Mouse (Mus musculus) forebrain, embryonic 13.5 days (tissue): ENCODE measurements around the gene Cib2. TPM values are rescaled to one million over a fixed set of nuclear protein-coding genes. Genes with fewer than 3 reads are reported as not detected.
A peak's percentile ranks its signal among the peaks of the same experiment; 100 is the strongest.

Experiments
- ATAC-seq: fragments of 200-750 bp; cut with Nextera tagmentation; 2 replicates; pipeline ENCODE4 v1.8.0; 2017
- H3K27ac ChIP-seq: fragments of 300-500 bp; sonication (generic); 2 replicates; pipeline ENCODE4 v1.5.1; 2015; ENCODE audit warnings: inconsistent platforms, mild to moderate bottlenecking, moderate library complexity
- H3K27me3 ChIP-seq: fragments of 300-500 bp; sonication (generic); 2 replicates; pipeline ENCODE4 v1.6.1; 2015; ENCODE audit warnings: mild to moderate bottlenecking, inconsistent platforms
- H3K36me3 ChIP-seq: fragments of 300-500 bp; sonication (generic); 2 replicates; pipeline ENCODE4 v1.6.1; 2015; ENCODE audit warnings: mild to moderate bottlenecking, inconsistent platforms; ENCODE audit not compliant: poor library complexity, severe bottlenecking
- H3K4me1 ChIP-seq: fragments of 300-500 bp; sonication (generic); 2 replicates; pipeline ENCODE4 v1.6.1; 2015; ENCODE audit warnings: inconsistent platforms
- H3K4me2 ChIP-seq: fragments of 300-500 bp; sonication (generic); 2 replicates; pipeline ENCODE4 v1.6.1; 2015; ENCODE audit warnings: inconsistent platforms, mild to moderate bottlenecking, moderate library complexity
- H3K4me3 ChIP-seq: fragments of 300-500 bp; sonication (generic); 2 replicates; pipeline ENCODE4 v1.5.1; 2015; ENCODE audit warnings: mild to moderate bottlenecking, inconsistent platforms
- H3K9ac ChIP-seq: fragments of 300-500 bp; sonication (generic); 2 replicates; pipeline ENCODE4 v1.6.1; 2015; ENCODE audit warnings: mild to moderate bottlenecking, inconsistent platforms
- H3K9me3 ChIP-seq: fragments of 300-500 bp; sonication (generic); replicated peaks from 2 replicates; pipeline ENCODE4 v1.6.1; 2016; ENCODE audit warnings: inconsistent platforms
- WGBS: fragments of 180-500 bp; shearing (Covaris S2); methylation state at CpG from one replicate; pipeline ENCODE4 v1.1.7; 2015; 5-methylcytosine and 5-hydroxymethylcytosine counted together
- polyA plus RNA-seq: library from polyadenylated mRNA; unstranded; fragments of >200 nt; fragmentation: Nextera tagmentation; extraction: Ambion mirVana; gene quantifications from 2 replicates; pipeline ENCODE4 v1.2.1, GENCODE M21; 2015

Gene Cib2
- polyA plus RNA-seq, 1 experiment from 2014 or later, result 28.9 TPM

DNA sequence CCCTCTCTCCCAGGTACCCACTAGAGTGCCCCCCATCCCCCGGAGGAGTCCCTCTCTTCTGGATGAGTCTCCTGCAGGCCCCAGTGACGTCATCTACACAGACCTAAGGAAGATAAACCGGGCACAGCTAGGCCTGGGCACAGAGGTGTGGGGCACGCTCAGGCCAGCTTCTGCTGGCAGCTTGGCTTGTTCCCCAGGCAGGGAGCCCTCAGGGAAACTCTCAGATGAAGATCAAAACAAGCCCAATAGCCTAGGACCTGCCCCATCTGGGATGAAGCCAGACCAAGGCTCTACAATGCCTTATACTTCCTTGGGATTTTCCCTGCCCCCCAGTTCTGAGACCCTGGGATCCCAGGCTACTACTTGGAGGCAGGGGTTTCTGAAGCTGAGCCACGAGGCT is 19.2 kb downstream of the Cib2 start:
- Histone ChIP-seq H3K27me3 (no peaks in the 10 kb centered on the region), H3K9me3 (no peaks in the 10 kb centered on the region), H3K36me3 (no peaks in the 10 kb centered on the region), H3K4me1 (peaks cover 20% of the 10 kb centered on the region), H3K27ac (no peak overlapping the region), H3K4me3 (no peak overlapping the region), H3K4me2 (no peak overlapping the region), H3K9ac (no peak overlapping the region)
- WGBS, result 72% methylated on average over 5 of the region's 5 CpGs
- ATAC-seq, result no peak

DNA sequence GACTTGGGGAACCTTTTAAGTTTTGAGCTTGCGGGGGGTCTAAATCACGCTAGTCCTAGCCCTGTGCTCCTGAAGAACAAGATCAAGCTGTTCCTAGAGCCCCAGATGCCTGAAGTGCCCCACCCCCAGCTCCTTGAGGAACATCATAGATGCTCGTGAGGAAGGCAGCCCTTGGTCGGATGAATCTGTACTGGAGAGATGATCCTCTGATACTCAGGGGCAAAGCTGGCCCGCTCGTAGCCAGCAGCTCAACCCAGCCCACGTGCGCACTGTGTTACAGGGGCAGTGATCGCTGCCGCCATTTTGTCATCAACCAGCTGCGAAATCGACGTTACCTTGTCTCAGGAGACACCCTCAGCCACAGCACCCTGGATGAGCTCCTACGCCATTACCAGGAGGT is 21.3 kb downstream of the Cib2 start, which contains the start of gene Sh2d7:
TSS of gene Sh2d7 (plus strand) at position 301 of the 400 bp plus-strand sequence.
- no peak within 1 kb of the TSS for H3K4me2 ChIP-seq
- no peak within 1 kb of the TSS for H3K4me3 ChIP-seq
- H3K27me3 ChIP-seq, result no peaks in the 10 kb centered on the region
- H3K4me1 ChIP-seq, result peaks cover 37% of the 10 kb centered on the region
- no peak for ATAC-seq
- H3K36me3 ChIP-seq, result no peaks in the 10 kb centered on the region
- no peak within 1 kb of the TSS for H3K9ac ChIP-seq
- peak within 1 kb of the TSS; percentile 79 for H3K27ac ChIP-seq
- H3K9me3 ChIP-seq, result no peaks in the 10 kb centered on the region
- WGBS, result 95% methylated on average over 14 of the region's 14 CpGs

DNA sequence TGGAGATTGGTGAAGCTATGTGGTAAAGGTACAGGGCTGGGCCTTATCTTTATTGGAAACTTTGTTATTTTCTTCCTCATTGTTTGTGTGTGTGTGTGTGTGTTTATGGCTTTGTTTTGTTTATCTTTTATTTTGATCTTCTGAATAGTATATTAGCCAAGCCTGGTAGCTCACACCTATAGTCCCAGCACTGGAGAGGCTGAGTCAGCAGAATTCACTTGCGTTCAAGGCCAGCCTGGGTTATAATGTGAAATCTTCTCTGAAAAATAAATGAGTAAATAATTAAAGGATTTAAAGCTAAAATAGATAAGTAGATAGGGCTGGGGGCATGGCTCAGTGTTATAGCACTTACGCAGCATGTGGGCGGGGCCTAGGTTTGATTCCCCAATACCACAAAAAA is 21.8 kb downstream of the Cib2 start:
- 91% methylated on average over 3 of the region's 3 CpGs for WGBS
- Histone ChIP-seq H3K4me3 (no peak overlapping the region), H3K4me1 (peaks cover 40% of the 10 kb centered on the region), H3K36me3 (no peaks in the 10 kb centered on the region), H3K27ac (no peak overlapping the region; the same call in 1 of the 2 replicates), H3K4me2 (no peak overlapping the region), H3K9ac (no peak overlapping the region), H3K9me3 (no peaks in the 10 kb centered on the region), H3K27me3 (no peaks in the 10 kb centered on the region)
- no peak for ATAC-seq

DNA sequence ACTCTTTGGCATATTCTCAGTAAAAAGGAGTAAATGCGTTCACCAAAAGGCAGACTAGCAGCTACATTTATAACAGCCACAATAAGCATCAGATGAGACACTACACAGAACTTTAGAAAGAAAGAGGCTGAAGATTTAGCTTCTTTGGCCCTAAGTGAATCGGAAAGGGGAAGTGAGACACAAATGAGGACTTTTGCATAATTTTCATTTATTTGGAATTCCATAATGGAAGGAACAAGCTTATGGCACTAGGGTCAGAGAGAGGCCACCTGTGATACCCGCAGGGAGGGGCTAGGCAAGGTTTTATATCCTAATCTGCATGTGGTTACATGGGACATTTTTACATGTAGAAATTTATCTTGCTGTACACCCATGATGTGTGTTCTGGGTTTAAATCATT is 22.5 kb downstream of the Cib2 start:
- Histone ChIP-seq H3K27me3 (no peaks in the 10 kb centered on the region), H3K4me3 (no peak overlapping the region), H3K4me1 (peaks cover 48% of the 10 kb centered on the region), H3K9me3 (no peaks in the 10 kb centered on the region), H3K27ac (peak overlapping the region; percentile 79), H3K36me3 (no peaks in the 10 kb centered on the region), H3K9ac (no peak overlapping the region), H3K4me2 (no peak overlapping the region)
- WGBS, result 81% methylated on average over 3 of the region's 3 CpGs
- no peak for ATAC-seq

DNA sequence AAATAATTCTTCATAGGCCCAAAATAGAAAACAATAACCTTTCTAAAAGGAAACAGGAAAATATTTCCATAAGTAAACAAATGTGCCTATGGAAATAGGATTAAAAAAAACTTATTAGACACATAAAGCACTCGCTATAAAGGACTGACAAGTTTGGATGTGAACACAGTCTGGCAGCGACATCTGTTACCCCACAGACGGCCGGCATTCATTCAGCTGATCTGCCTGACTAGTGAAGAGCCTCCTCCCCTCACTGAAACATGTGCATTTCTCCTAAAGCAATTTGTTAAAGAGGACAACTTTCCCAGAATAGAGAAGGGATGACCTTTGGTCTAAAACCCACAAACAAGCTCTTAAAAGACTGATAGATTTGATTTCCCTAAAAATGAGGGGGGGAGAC is 23.0 kb downstream of the Cib2 start:
- Histone ChIP-seq H3K4me3 (no peak overlapping the region), H3K27me3 (no peaks in the 10 kb centered on the region), H3K36me3 (no peaks in the 10 kb centered on the region), H3K9ac (no peak overlapping the region), H3K9me3 (no peaks in the 10 kb centered on the region), H3K4me2 (0 out of 2 replicates have a peak overlapping the region, but pooled peaks have one; percentile 5), H3K4me1 (peaks cover 51% of the 10 kb centered on the region), H3K27ac (peak overlapping the region; percentile 83)
- 20% methylated on average over 4 of the region's 4 CpGs for WGBS
- ATAC-seq, result peak; percentile 77; the same call in 1 of the 2 replicates

DNA sequence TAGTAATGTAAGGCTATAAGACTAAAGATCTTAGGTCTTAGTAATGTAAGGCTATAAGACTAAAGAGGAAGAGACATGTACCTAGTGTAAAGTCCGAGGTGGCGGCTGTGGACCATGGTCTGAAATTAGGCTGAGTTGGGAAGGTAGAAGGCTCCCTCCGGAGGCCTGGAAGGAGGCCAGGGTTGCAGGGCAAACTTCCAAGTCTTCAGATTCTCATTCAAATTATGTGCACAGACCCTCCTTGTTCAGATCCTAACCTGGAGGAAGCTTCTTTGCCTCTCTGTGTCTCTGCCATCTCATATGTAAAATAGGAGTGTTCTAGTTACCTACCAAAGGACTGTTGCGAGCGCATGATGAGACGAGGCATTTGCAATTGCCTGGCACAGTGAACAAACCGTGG is 23.8 kb downstream of the Cib2 start:
- peaks cover 54% of the 10 kb centered on the region for H3K4me1 ChIP-seq
- WGBS, result 50% methylated on average over 7 of the region's 7 CpGs
- ATAC-seq, result peak; percentile 23; the same call in 1 of the 2 replicates

DNA sequence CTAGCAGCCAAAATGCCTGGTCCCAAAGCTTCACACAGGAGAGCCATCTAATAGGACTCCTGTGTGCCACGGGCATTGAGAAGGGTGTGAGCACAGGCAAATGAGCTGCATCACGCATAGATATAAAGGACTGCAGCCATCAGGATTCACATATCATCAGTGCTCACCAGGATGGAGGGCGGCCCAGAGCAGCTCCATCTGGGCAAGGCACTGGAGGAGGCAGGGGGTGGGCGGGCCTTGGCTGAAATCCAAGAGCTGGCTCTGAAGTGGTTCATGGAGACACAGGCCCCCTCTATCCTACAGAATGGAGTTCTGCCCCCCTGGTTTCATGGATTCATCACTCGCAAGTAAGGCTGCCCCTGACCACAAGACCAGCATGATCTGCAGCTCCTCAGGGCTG is 26.0 kb downstream of the Cib2 start:
- H3K4me3 ChIP-seq, result no peak overlapping the region
- 25% methylated on average over 5 of the region's 5 CpGs for WGBS
- no peak overlapping the region for H3K4me2 ChIP-seq
- no peaks in the 10 kb centered on the region for H3K27me3 ChIP-seq
- peak overlapping the region; percentile 84 for H3K27ac ChIP-seq
- no peaks in the 10 kb centered on the region for H3K36me3 ChIP-seq
- ATAC-seq, result peak; percentile 84
- no peaks in the 10 kb centered on the region for H3K9me3 ChIP-seq
- peaks cover 59% of the 10 kb centered on the region for H3K4me1 ChIP-seq
- no peak overlapping the region for H3K9ac ChIP-seq

More for the DNA sequence above, 23.8 kb downstream of the Cib2 start:
- H3K36me3 ChIP-seq, result no peaks in the 10 kb centered on the region
- H3K4me2 ChIP-seq, result 0 out of 2 replicates have a peak overlapping the region, but pooled peaks have one; percentile 5
- H3K27ac ChIP-seq, result peak overlapping the region; percentile 83
- no peak overlapping the region for H3K9ac ChIP-seq
- no peaks in the 10 kb centered on the region for H3K9me3 ChIP-seq
- no peak overlapping the region for H3K4me3 ChIP-seq
- no peaks in the 10 kb centered on the region for H3K27me3 ChIP-seq

DNA sequence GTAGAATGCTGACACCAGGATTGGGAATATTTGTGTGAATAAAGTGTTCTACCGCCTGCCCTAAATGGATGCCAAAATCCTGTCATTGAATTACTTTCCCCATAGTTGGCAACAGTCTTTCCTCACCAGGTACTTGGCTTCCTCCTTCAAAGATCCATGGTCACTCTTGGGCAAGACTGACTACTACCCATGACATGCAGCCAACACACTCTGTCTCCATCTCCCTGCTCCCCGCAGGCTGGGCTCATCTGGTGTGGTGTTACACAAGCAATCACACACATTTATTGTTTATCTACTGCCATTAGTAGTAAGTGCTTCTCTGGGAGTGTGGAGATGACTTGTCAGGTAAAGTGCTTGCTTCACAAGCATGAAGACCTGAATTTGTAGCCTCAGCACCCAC is 27.1 kb downstream of the Cib2 start:
- peak overlapping the region; percentile 84 for H3K27ac ChIP-seq
- WGBS, result 77% methylated on average over 2 of the region's 2 CpGs
- no peaks in the 10 kb centered on the region for H3K36me3 ChIP-seq
- H3K4me2 ChIP-seq, result no peak overlapping the region
- H3K4me1 ChIP-seq, result peaks cover 59% of the 10 kb centered on the region
- H3K4me3 ChIP-seq, result no peak overlapping the region
- no peaks in the 10 kb centered on the region for H3K9me3 ChIP-seq
- H3K9ac ChIP-seq, result no peak overlapping the region
- ATAC-seq, result no peak
- no peaks in the 10 kb centered on the region for H3K27me3 ChIP-seq

DNA sequence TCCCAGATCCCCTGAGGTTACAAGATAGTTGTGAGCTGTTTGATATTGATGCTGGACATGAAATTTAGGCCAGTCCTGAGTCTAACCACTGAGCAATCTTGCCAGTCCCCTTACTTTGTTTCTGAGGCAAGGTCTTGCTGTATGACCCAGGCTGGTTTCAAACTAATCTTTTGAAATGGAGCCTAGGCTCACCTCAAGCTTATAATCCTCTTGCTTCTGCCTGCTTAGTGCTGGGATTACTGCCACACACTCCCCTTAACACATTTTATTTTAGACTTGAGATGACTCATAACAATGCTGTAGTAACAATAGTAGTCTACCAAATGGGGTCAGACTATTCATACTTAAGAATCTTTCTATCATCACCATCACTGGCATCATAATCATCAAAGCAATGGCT is 28.6 kb downstream of the Cib2 start:
- H3K27me3 ChIP-seq, result no peaks in the 10 kb centered on the region
- no peak for ATAC-seq
- no peak overlapping the region for H3K9ac ChIP-seq
- H3K27ac ChIP-seq, result no peak overlapping the region
- peaks cover 45% of the 10 kb centered on the region for H3K4me1 ChIP-seq
- no peak overlapping the region for H3K4me3 ChIP-seq
- no peaks in the 10 kb centered on the region for H3K36me3 ChIP-seq
- H3K4me2 ChIP-seq, result no peak overlapping the region
- H3K9me3 ChIP-seq, result no peaks in the 10 kb centered on the region

DNA sequence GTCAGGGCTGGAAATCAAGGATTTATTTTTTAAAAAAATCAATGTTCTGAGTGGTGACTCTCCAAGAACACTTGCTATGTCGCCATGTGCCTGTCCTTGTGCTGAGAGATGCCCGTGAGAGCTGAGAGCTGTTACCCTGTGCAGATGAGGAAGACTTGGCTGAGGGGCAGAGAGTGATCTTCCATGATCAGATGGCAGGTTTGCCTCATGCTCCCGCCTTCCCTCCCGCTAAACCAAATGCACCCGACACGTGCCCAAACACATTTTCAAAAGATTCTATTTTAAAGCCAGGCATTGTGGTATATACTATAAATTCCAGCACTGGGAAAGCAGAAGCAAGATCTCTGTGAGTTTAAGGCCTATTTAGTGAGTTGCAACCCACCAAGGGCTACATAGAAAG is 29.2 kb downstream of the Cib2 start:
- Histone ChIP-seq H3K4me2 (no peak overlapping the region), H3K27ac (no peak overlapping the region), H3K36me3 (no peaks in the 10 kb centered on the region), H3K9me3 (no peaks in the 10 kb centered on the region), H3K4me1 (peaks cover 39% of the 10 kb centered on the region), H3K4me3 (no peak overlapping the region), H3K9ac (no peak overlapping the region), H3K27me3 (no peaks in the 10 kb centered on the region)
- WGBS, result 86% methylated on average over 6 of the region's 6 CpGs
- ATAC-seq, result no peak

DNA sequence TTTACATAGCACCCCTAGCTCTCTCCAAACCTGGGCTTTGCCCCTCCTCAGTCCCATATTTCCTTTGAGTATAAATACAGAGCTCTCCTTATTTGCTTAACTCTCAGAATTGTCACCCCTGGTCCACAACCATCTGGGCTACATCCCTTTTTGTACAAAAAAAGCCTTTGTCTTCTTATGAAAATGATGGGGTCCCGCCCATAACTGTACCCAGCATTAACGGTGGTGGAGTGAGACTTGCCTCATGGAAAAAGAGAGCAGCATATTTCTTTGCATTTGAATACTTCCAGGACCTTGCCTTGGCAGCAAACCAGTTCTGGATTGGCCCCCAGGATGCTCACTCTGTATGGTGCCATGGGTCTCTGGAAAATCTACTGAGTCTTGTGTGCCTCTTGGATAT is 30.1 kb downstream of the Cib2 start:
- WGBS, result 54% methylated on average over 2 of the region's 2 CpGs
- ATAC-seq, result no peak
- H3K36me3 ChIP-seq, result no peaks in the 10 kb centered on the region
- no peak overlapping the region for H3K9ac ChIP-seq
- H3K4me1 ChIP-seq, result peaks cover 34% of the 10 kb centered on the region
- H3K4me2 ChIP-seq, result no peak overlapping the region
- H3K4me3 ChIP-seq, result no peak overlapping the region
- H3K27me3 ChIP-seq, result no peaks in the 10 kb centered on the region
- H3K27ac ChIP-seq, result no peak overlapping the region
- no peaks in the 10 kb centered on the region for H3K9me3 ChIP-seq

DNA sequence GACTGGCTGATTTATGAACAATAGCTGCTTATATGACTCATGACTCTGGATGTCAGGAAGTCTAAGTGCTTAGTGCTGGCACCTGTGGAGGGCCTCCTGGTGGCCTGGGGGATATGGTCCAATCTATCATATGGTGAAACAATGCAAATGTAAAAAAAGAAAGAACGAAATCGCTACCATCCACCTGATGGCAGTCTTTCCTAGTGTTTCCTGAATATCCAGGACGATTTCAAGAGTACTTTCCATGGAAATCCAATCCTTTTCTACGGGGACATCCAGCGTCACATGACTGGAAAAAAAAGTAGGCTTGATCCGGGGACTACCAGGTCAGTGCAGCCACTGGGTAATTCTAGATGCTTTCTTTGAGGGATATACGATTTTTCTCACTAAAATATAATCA is 32.3 kb downstream of the Cib2 start:
- peaks cover 13% of the 10 kb centered on the region for H3K4me1 ChIP-seq
- H3K36me3 ChIP-seq, result no peaks in the 10 kb centered on the region
- ATAC-seq, result no peak
- H3K9me3 ChIP-seq, result no peaks in the 10 kb centered on the region
- 80% methylated on average over 7 of the region's 7 CpGs for WGBS
- no peak overlapping the region for H3K4me2 ChIP-seq
- no peak overlapping the region for H3K4me3 ChIP-seq
- no peak overlapping the region for H3K27ac ChIP-seq
- no peak overlapping the region for H3K9ac ChIP-seq
- no peaks in the 10 kb centered on the region for H3K27me3 ChIP-seq

DNA sequence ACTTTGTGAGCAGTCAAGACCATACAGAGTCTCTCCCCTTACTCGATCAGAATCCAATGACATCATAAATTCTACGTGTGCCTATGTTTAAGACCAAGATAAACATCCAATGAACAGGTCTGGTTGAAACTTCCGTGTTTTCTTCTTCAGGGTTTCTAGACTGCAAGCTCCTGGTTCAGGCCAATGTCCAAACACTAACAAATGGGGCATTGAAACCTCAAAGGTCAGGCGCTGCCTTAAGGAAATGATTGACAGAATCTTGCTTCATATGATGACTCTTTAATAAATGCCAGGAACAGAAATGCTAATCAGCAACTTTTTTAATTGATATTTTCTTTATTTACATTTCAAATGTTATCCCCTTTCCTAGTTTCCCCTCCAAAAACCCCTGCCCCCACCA is 39.7 kb downstream of the Cib2 start:
- ATAC-seq, result no peak
- H3K9ac ChIP-seq, result no peak overlapping the region
- WGBS, result 88% methylated on average over 4 of the region's 4 CpGs

More for the DNA sequence above, 39.7 kb downstream of the Cib2 start:
- Histone ChIP-seq H3K36me3 (no peaks in the 10 kb centered on the region), H3K4me2 (no peak overlapping the region), H3K27ac (no peak overlapping the region), H3K4me1 (no peaks in the 10 kb centered on the region), H3K4me3 (no peak overlapping the region), H3K27me3 (no peaks in the 10 kb centered on the region), H3K9me3 (no peaks in the 10 kb centered on the region)
